Mouse (Mus musculus) T-helper 17 cell (primary cell): ENCODE data around the gene Nuak1.

Experiments used
- in situ Hi-C, 2 experiments: fragments of 300-600 bp; cut with MboI, MseI; formaldehyde crosslinking; loops; 1 replicate in 1 of 2; 2 replicates in 1 of 2; pipeline ENCODE4 v1.15.1; 2025; ENCODE audit warnings: high pct_unique_total_duplicates in 2 of 2

The Nuak1 gene

DNA sequence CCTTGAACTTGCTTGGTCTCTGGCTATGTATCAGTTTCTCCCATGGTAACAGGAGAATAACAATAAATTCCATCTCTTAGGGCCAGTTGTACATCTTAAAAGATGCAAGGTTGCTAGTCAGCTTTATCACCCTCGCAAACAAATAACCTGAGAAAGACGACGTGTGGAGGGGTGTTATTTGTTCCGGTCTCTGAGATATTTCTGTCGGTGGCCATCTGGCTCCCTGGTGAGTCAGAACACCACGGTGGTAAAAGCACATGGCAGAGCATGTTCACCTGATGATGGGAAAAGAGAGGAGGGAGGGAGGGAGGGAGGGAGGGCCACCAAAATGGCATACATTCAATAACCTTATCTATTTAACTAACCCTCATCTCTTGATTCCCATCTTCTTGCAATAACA is 86.1 kb downstream of the Nuak1 start:
- in situ Hi-C loops = no loop called here

DNA sequence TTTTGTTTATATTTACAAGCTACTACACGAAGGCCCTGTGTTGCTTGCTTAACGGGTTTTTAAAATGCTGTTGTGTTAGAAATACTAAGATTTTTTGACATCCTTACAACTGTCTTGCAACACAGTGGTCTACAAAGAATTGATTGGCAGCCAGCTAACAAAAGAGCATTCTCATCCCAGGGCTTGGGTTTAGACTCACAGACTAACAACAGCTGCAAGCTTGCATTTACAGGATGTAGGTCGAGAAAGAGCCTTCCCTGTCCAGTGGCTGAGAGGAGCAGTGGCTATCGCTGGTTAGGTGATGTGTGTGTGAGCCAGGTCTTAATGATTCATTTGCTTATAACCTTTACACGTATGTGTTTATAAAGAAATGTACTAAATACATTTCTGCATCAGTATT is 94.7 kb downstream of the Nuak1 start:
- in situ Hi-C loops = no loop called here

DNA sequence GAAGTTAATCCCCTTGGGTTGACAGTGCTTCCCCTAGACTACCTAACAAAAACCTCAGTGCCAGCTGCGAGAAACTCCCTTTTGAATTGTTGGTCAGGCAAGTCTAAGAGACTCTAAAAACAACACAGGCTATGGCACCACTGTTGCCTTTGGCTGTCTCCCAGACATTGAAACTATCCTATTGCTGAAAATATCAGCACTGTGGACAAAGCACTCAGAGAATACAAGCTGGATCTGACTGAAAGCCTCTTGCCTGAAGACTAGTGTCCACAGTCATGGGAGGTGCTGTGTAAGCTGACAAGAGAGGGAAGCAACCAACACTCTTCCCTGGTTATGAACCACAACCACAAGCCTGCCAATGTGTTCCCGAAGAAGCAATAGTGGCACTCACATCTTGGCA is 96.9 kb downstream of the Nuak1 start:
- in situ Hi-C loops = no loop called here

DNA sequence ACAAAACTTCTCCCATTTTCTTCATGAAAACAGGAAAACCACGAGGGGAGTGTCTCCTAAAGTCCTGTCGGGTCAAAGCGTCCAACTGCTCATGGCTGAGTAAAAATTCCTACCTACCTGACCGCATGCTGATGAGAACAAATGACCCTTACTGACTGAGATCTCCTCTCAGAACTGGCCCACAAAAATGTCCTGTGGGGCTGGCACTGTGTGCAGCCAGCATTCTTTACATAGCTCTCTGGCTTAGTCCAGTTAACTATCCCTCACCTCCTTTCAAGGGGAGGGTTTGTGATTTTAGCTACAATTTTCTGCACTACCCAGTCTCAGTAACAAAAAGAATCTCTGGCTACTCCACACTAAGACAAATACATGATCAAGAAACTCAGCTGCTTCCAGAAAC is 100.9 kb downstream of the Nuak1 start:
- in situ Hi-C loops = no loop called here

DNA sequence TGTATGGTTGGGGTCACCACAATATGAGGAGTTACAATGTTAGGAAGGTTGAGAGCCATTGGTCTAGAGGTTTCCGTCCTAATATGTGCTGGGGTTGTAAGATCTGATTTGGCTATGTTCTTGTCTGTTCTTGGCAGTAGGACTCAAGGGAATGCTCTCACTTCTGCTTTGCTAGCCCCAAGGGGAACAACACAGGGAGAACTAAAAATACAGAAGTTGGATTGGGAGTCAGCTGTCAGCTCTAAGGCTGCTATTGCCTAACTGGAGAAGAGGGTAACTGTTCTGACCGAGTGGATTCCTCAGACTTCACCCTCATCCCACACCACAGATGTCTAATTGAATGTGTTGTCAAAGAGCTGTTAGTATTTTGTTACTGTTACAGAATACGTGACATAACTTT is 101.6 kb downstream of the Nuak1 start:
- in situ Hi-C loops = no loop called here

DNA sequence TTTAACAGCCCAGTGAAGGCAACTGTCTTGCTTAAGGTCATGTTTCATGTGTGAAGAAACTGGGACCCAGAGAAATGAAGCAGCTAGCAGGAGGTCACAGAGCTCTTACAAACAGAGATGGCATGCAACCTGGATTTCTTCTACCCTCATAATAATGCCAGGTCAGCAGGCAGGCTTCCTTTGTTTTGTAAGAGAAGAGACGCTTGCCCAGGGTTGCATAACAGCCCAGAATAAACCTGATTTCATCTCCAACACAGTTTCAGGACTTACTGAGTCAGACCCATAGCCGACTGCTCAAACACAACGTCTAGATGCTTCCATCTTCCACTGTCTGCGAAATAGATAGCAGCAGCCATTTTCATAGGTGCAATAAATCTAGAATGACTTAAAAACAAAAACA is 105.0 kb downstream of the Nuak1 start:
- in situ Hi-C loops = no loop called here

DNA sequence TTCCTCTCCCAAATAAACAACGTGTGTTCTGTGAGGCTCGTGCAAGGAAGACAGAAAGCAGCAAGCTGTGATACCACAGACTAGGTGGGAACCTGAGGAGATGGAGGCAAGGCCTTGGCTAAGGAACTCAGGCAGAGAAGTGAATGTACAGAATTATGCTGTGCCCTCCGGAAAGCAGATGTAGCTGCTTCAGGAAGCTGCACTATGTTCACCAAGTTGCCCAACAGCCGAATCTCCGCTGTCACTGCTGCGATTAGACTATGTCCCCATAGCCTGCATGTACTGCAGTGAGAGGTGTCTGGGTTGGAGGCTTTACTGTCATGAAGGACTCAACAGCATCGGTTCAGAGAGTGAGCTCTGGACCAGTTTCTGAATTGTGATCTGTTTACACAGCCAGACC is 110.6 kb downstream of the Nuak1 start:
- in situ Hi-C loops = no loop called here

DNA sequence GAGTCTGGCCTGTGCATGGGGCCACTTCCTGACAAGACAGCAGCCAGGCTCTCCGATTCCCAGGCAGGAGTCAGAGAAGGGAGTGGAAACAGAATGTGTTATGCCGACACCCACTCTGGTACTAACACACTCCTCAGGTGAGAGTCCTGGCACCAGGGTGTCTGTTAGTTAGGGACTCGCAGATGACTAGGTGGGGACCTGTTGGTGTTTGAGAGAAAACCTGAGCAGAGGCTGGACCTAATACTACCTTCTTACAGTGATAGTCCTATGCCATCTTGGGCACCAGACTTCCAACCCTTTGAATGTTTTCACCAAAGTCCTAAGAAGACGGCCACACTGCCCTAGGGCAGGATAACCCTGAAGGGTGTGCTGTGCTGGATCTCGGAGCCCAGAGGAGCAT is 111.1 kb downstream of the Nuak1 start:
- in situ Hi-C loops = no loop called here

DNA sequence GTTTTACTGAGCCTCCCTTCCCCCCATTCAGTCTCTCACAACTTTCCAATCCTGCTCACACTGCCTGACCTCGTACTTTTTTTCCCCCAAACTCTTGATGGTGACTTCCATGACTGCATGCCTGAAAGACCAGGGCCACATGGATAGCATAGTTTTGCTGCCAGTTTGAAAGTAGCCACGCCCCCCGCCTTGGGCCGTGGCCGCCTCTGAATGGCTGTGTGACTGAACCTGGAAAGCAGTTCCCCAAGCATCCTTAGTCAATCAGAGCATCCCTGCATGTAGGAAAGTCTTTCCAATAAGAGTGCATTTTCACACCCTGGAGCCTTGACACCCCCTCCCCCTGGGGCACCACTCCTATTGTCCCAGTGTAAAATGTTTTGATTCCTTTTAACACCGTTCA is 116.4 kb downstream of the Nuak1 start:
- in situ Hi-C loops = no loop called here
